Mouse (Mus musculus): Measurements from ENCODE around the gene Ube2s. TPM values are rescaled to one million over a fixed set of nuclear protein-coding genes. Genes with fewer than 3 reads are reported as not detected.
A peak's percentile ranks its signal among the peaks of the same experiment; 100 is the strongest.
"Not testable (repeated sequence)": the region's sequence is repeated elsewhere in the genome, so short reads cannot be mapped to it uniquely, and the experiment has no call there.

The Ube2s gene
- polyA plus RNA-seq, 1 experiment from 2014 or later: 291 TPM

DNA sequence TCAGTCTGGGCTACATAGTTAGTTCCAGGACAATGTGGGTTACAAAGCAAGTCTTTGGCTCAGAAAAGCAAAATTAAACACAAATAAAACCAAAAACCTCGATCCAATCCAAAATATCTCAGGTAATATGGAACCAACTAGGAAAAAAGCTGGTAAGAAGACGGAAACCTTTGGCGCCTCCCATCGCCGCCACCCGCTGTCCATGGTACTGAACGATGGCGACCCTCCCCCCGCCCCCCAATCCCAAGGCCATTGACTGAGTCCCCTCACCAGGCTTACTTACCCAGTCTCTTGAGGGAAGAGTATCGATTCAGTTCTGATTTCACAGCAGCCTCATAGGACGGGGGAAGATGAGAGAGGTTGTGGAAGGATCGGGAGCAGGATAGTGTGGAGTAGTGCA lies 18.1 kb upstream of the Ube2s start:
- Histone ChIP-seq H3K4me2 (ENCODE audit: low read length) (no peak overlapping the region), H3K27ac (ENCODE audit: low read length) (no peak overlapping the region), H3K27me3 (replicated peaks; ENCODE audit: control insufficient read depth, insufficient read depth, low read length) (no peaks in the 10 kb centered on the region), H3K9me3 (ENCODE audit: control insufficient read depth, low read length) (no peaks in the 10 kb centered on the region), H3K4me3 (replicated peaks; ENCODE audit: low read length) (no peak overlapping the region), H3K9ac (replicated peaks; ENCODE audit: low read depth, low read length) (no peak overlapping the region), H3K36me3 (ENCODE audit: control insufficient read depth, insufficient read depth) (peaks cover 5% of the 10 kb centered on the region; the same call in 1 of the 2 replicates), H3K4me1 (replicated peaks; ENCODE audit: control insufficient read depth, insufficient read depth, low read length) (no peaks in the 10 kb centered on the region)
- WGBS: 12% methylated on average over 12 of the region's 12 CpGs
- no peak for ATAC-seq

DNA sequence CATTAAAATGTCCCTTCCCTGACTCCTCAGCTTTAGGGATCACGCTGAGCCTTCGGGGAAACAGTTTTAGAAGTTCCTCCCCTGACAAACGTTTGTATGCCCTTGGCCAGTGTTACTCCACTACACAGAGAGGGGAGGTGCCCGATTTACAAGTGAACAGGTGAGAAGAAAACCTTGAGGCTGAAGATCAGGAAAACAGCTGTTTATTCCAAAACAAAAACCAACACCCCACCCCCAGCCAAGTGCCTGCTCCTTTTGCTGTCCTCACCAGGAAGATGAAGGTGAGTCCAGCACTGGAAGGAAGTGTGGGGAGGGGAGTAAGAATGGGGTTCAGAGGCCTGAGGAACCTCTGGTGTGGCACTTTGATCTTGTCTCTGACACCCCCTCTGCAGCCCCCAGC lies 13.0 kb upstream of the Ube2s start:
- 58% methylated on average over 4 of the region's 4 CpGs for WGBS
- no peak overlapping the region for H3K4me3 ChIP-seq (replicated peaks; ENCODE audit: low read length)
- no peak for ATAC-seq
- H3K9me3 ChIP-seq (ENCODE audit: control insufficient read depth, low read length): no peaks in the 10 kb centered on the region
- no peaks in the 10 kb centered on the region for H3K27me3 ChIP-seq (replicated peaks; ENCODE audit: control insufficient read depth, insufficient read depth, low read length)
- no peak overlapping the region for H3K4me2 ChIP-seq (ENCODE audit: low read length)
- peaks cover 5% of the 10 kb centered on the region; the same call in 1 of the 2 replicates for H3K36me3 ChIP-seq (ENCODE audit: control insufficient read depth, insufficient read depth)
- H3K27ac ChIP-seq (ENCODE audit: low read length): no peak overlapping the region
- H3K4me1 ChIP-seq (replicated peaks; ENCODE audit: control insufficient read depth, insufficient read depth, low read length): no peaks in the 10 kb centered on the region
- no peak overlapping the region for H3K9ac ChIP-seq (replicated peaks; ENCODE audit: low read depth, low read length)

DNA sequence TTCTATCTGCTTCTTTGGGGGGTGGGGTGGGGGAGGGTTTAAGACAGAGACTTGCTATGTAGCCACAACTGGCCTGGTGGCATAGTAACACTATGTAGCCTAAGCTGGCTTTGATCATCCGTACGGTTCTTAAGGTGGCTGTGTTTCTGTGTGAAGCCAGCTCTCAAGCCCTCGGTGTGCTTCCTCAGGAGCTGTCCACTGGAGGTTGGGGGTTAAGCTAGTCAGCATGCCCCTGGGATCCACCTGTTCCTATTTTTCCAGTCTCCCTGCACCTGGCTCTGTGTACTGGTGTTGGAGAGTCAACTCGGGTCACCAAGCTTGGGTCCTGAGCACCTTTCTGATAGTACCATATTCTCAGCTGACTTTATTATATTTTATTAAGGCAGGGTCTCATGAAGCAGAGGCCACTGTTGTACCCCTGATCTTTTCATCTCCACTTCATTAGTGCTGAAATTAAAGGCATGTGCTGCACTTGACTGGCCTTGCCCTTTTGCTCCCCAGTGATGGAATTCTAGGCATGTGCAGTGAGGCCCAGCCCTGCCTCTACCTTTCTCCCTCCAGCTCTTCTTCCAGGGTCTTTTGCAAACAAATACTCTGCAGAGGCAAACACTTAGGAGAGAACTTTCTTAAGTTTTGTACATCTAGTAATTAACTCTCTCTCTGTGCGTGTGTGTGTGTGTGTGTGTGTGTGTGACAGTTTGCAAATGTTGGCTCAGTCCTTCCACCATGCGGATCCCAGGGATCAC lies 9.9 kb upstream of the Ube2s start:
- Histone ChIP-seq H3K27me3 (replicated peaks; ENCODE audit: control insufficient read depth, insufficient read depth, low read length) (no peaks in the 10 kb centered on the region), H3K4me3 (replicated peaks; ENCODE audit: low read length) (no peak overlapping the region), H3K36me3 (ENCODE audit: control insufficient read depth, insufficient read depth) (0 out of 2 replicates have a peak, but pooled peaks cover 2% of the 10 kb centered on the region), H3K4me1 (replicated peaks; ENCODE audit: control insufficient read depth, insufficient read depth, low read length) (no peaks in the 10 kb centered on the region), H3K9ac (replicated peaks; ENCODE audit: low read depth, low read length) (no peak overlapping the region), H3K27ac (ENCODE audit: low read length) (no peak overlapping the region), H3K4me2 (ENCODE audit: low read length) (no peak overlapping the region), H3K9me3 (ENCODE audit: control insufficient read depth, low read length) (no peaks in the 10 kb centered on the region)
- ATAC-seq: no peak
- WGBS: 72% methylated on average over 6 of the region's 6 CpGs

DNA sequence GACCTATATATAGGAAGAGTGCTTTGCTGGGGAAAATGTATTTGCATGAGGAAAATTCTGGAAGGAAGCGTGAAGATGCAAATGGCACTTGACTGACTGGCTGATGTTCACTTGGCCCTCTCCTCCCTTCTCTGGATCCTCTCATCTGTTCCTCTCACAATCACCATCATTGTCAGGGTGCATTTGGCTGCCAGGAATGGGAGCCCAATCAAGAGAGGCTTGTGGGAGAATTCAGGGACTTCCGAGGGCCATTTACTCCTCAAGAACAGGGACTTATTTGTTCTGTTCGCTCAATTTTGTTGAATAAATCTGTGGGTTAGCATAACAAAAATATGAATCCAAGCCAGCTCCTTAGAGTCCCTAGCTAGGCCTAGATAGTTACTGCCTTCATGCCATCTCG lies 9.3 kb upstream of the Ube2s start:
- Histone ChIP-seq H3K9ac (replicated peaks; ENCODE audit: low read depth, low read length) (no peak overlapping the region), H3K4me1 (replicated peaks; ENCODE audit: control insufficient read depth, insufficient read depth, low read length) (no peaks in the 10 kb centered on the region), H3K27me3 (replicated peaks; ENCODE audit: control insufficient read depth, insufficient read depth, low read length) (no peaks in the 10 kb centered on the region), H3K4me2 (ENCODE audit: low read length) (no peak overlapping the region), H3K36me3 (ENCODE audit: control insufficient read depth, insufficient read depth) (no peaks in the 10 kb centered on the region), H3K9me3 (ENCODE audit: control insufficient read depth, low read length) (no peaks in the 10 kb centered on the region), H3K4me3 (replicated peaks; ENCODE audit: low read length) (no peak overlapping the region), H3K27ac (ENCODE audit: low read length) (no peak overlapping the region)
- no peak for ATAC-seq
- 57% methylated on average over 4 of the region's 4 CpGs for WGBS

GRCm38 (mm10) chr7:4820925-4821324 lies 8.5 kb upstream of the Ube2s start:
- H3K27ac ChIP-seq (ENCODE audit: low read length); H3K4me3 ChIP-seq (replicated peaks; ENCODE audit: low read length); ATAC-seq; H3K4me2 ChIP-seq (ENCODE audit: low read length); H3K9me3 ChIP-seq (ENCODE audit: control insufficient read depth, low read length); H3K9ac ChIP-seq (replicated peaks; ENCODE audit: low read depth, low read length); H3K27me3 ChIP-seq (replicated peaks; ENCODE audit: control insufficient read depth, insufficient read depth, low read length); H3K36me3 ChIP-seq (ENCODE audit: control insufficient read depth, insufficient read depth); H3K4me1 ChIP-seq (replicated peaks; ENCODE audit: control insufficient read depth, insufficient read depth, low read length): not testable (repeated sequence)
- WGBS: 92% methylated on average over 7 of the region's 7 CpGs

DNA sequence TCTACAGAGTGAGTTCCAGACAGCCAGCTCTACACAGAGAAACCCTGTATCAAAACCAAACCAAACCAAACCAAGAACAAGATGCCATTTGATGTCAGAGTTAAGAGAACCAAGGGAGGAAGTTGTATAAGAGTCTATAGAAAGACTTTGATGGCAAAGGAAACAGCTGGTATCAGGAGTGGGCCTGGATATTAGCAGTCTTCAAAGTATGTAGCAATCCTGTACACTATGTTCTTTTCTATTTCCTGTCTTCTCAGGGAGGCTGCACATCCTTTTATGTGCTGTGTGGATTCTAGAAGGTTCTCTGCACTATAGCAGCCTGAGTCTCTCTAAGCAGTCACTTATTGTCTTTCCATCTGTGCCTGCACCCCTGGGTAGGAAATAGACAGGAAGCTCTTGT lies 4.2 kb upstream of the Ube2s start:
- Histone ChIP-seq H3K9ac (replicated peaks; ENCODE audit: low read depth, low read length) (no peak overlapping the region), H3K9me3 (ENCODE audit: control insufficient read depth, low read length) (no peaks in the 10 kb centered on the region), H3K4me1 (replicated peaks; ENCODE audit: control insufficient read depth, insufficient read depth, low read length) (peaks cover 7% of the 10 kb centered on the region), H3K4me2 (ENCODE audit: low read length) (no peak overlapping the region), H3K4me3 (replicated peaks; ENCODE audit: low read length) (no peak overlapping the region), H3K27me3 (replicated peaks; ENCODE audit: control insufficient read depth, insufficient read depth, low read length) (no peaks in the 10 kb centered on the region), H3K36me3 (ENCODE audit: control insufficient read depth, insufficient read depth) (no peaks in the 10 kb centered on the region), H3K27ac (ENCODE audit: low read length) (no peak overlapping the region)
- ATAC-seq: no peak

- no peaks in the 10 kb centered on the region for H3K27me3 ChIP-seq (replicated peaks; ENCODE audit: control insufficient read depth, insufficient read depth, low read length)
Measured at GRCm38 (mm10) chr7:4813105-4813791, 858 bp upstream of the Ube2s start.

GRCm38 (mm10) chr7:4811842-4812302 lies 518 bp downstream of the Ube2s start:
- Histone ChIP-seq H3K9ac (replicated peaks; ENCODE audit: low read depth, low read length) (peak overlapping the region; percentile 84), H3K9me3 (ENCODE audit: control insufficient read depth, low read length) (no peaks in the 10 kb centered on the region), H3K27me3 (replicated peaks; ENCODE audit: control insufficient read depth, insufficient read depth, low read length) (no peaks in the 10 kb centered on the region), H3K4me2 (ENCODE audit: low read length) (peak overlapping the region; percentile 90), H3K27ac (ENCODE audit: low read length) (peak overlapping the region; percentile 94), H3K36me3 (ENCODE audit: control insufficient read depth, insufficient read depth) (peaks cover 10% of the 10 kb centered on the region; the same call in 1 of the 2 replicates), H3K4me3 (replicated peaks; ENCODE audit: low read length) (peak overlapping the region; percentile 75), H3K4me1 (replicated peaks; ENCODE audit: control insufficient read depth, insufficient read depth, low read length) (peaks cover 28% of the 10 kb centered on the region)
- ATAC-seq: no peak
- under 1% methylated on average over 28 of the region's 36 CpGs for WGBS

More at GRCm38 (mm10) chr7:4813105-4813791, 858 bp upstream of the Ube2s start:
- Histone ChIP-seq H3K9me3 (ENCODE audit: control insufficient read depth, low read length) (no peaks in the 10 kb centered on the region), H3K9ac (replicated peaks; ENCODE audit: low read depth, low read length) (peak overlapping the region; percentile 84), H3K4me2 (ENCODE audit: low read length) (peak overlapping the region; percentile 65), H3K4me1 (replicated peaks; ENCODE audit: control insufficient read depth, insufficient read depth, low read length) (peaks cover 28% of the 10 kb centered on the region), H3K4me3 (replicated peaks; ENCODE audit: low read length) (peak overlapping the region; percentile 75), H3K36me3 (ENCODE audit: control insufficient read depth, insufficient read depth) (peaks cover 3% of the 10 kb centered on the region; the same call in 1 of the 2 replicates), H3K27ac (ENCODE audit: low read length) (peak overlapping the region; percentile 94)
- 27% methylated on average over 8 of the region's 8 CpGs for WGBS
- no peak for ATAC-seq

DNA sequence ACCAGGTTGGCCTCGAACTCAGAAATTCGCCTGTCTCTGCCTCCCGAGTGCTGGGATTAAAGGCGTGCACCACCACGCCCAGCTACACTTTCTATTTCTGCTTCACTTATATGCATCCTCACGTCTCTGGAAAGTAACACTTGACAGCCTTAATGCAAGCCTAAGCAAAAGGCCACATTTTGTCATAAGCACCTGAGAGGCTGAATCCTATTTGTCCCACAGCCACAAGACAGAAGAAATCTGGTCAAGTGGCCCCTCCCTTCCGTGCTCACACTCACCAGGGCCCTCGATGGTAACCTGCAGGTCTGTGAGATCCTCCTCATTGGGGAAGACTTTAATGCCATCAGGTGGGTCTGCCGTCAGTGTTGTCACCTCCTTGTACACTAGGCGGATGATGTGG lies 1.3 kb downstream of the Ube2s start:
- H3K36me3 ChIP-seq (ENCODE audit: control insufficient read depth, insufficient read depth); ATAC-seq: not testable (repeated sequence)
- 36% methylated on average over 10 of the region's 10 CpGs for WGBS

More for the DNA sequence above, 1.3 kb downstream of the Ube2s start:
- Histone ChIP-seq H3K4me3 (replicated peaks; ENCODE audit: low read length) (peak overlapping the region; percentile 75), H3K4me2 (ENCODE audit: low read length) (peak overlapping the region; percentile 90), H3K9ac (replicated peaks; ENCODE audit: low read depth, low read length) (peak overlapping the region; percentile 84), H3K4me1 (replicated peaks; ENCODE audit: control insufficient read depth, insufficient read depth, low read length) (peaks cover 28% of the 10 kb centered on the region)
- not testable (repeated sequence) for H3K27ac ChIP-seq (ENCODE audit: low read length); H3K27me3 ChIP-seq (replicated peaks; ENCODE audit: control insufficient read depth, insufficient read depth, low read length); H3K9me3 ChIP-seq (ENCODE audit: control insufficient read depth, low read length)
